Mouse (Mus musculus) stomach, postnatal 0 days (tissue): Measurements from ENCODE around the gene Xxylt1. TPM values are rescaled to one million over a fixed set of nuclear protein-coding genes. Genes with fewer than 3 reads are reported as not detected.
A peak's percentile ranks its signal among the peaks of the same experiment; 100 is the strongest.

Source experiments
- ATAC-seq: fragments of 200-750 bp; cut with Nextera tagmentation; 2 replicates; pipeline ENCODE4 v1.8.0; 2017; ENCODE audit not compliant: low FRiP score, low TSS enrichment
- DNase-seq: peaks from one replicate; pipeline ENCODE4 v3.0.0-alpha.2; 2016; ENCODE audit warnings: low spot score
- H3K27ac ChIP-seq: fragments of 300-500 bp; sonication (generic); replicated peaks from 2 replicates; pipeline ENCODE4 v1.5.1; 2014; ENCODE audit warnings: mild to moderate bottlenecking, control low read depth
- H3K27me3 ChIP-seq: fragments of 300-500 bp; sonication (generic); 2 replicates; pipeline ENCODE4 v1.6.1; 2014; ENCODE audit warnings: low read length; ENCODE audit not compliant: control insufficient read depth, insufficient read depth
- H3K36me3 ChIP-seq: fragments of 300-500 bp; sonication (generic); 2 replicates; pipeline ENCODE4 v1.6.1; 2014; ENCODE audit warnings: low read length, mixed read lengths; ENCODE audit not compliant: control insufficient read depth, insufficient read depth
- H3K4me1 ChIP-seq: fragments of 300-500 bp; sonication (generic); replicated peaks from 2 replicates; pipeline ENCODE4 v1.6.1; 2014; ENCODE audit warnings: antibody characterized with exemption; ENCODE audit not compliant: control insufficient read depth, insufficient read depth
- H3K4me2 ChIP-seq: fragments of 300-500 bp; sonication (generic); replicated peaks from 2 replicates; pipeline ENCODE4 v1.6.1; 2014; ENCODE audit warnings: low read depth, mild to moderate bottlenecking, control low read depth, moderate library complexity
- H3K4me3 ChIP-seq: fragments of 300-500 bp; sonication (generic); 2 replicates; pipeline ENCODE4 v1.5.1; 2014; ENCODE audit warnings: low read depth, low read length, control low read depth
- H3K9ac ChIP-seq: fragments of 300-500 bp; sonication (generic); 2 replicates; pipeline ENCODE4 v1.6.1; 2014; ENCODE audit warnings: mild to moderate bottlenecking, low read length, control low read depth, mixed read lengths
- H3K9me3 ChIP-seq: fragments of 300-500 bp; sonication (generic); 2 replicates; pipeline ENCODE4 v1.6.1; 2016; ENCODE audit warnings: low read length; ENCODE audit not compliant: control insufficient read depth
- CTCF ChIP-seq: IDR thresholded peaks from 2 replicates; pipeline ENCODE4 v1.5.1; 2016; ENCODE audit warnings: antibody characterized with exemption, low read depth, mild to moderate bottlenecking, moderate library complexity
- EP300 ChIP-seq: optimal IDR thresholded peaks from 2 replicates; pipeline ENCODE3; 2016; ENCODE audit warnings: antibody characterized with exemption
- WGBS: fragments of 180-500 bp; shearing (Covaris S2); extraction: QIAGEN DNeasy Blood & Tissue Kit; methylation state at CpG from one replicate; pipeline ENCODE4 v1.1.7; 2014; 5-methylcytosine and 5-hydroxymethylcytosine counted together
- polyA plus RNA-seq: library from polyadenylated mRNA; unstranded; fragments of >200 nt; fragmentation: Nextera tagmentation; extraction: Ambion mirVana; gene quantifications from 2 replicates; pipeline ENCODE4 v1.2.1, GENCODE M21; 2015

Gene Xxylt1
- polyA plus RNA-seq, 1 experiment from 2014 or later, result 7.2 TPM

GRCm38 (mm10) chr16:30936012-30936461 lies 145.2 kb downstream of the Xxylt1 start:
- no peak overlapping the region for H3K9ac ChIP-seq
- ATAC-seq (no peak), DNase-seq (no peak)
- no peak overlapping the region for H3K4me3 ChIP-seq
- no peak for TF ChIP-seq EP300
- no peak for TF ChIP-seq CTCF
- 87% methylated on average over 7 of the region's 7 CpGs for WGBS
- no peak overlapping the region for H3K27ac ChIP-seq
- H3K9me3 ChIP-seq, result no peaks in the 10 kb centered on the region
- H3K4me2 ChIP-seq, result no peak overlapping the region
- H3K36me3 ChIP-seq, result no peaks in the 10 kb centered on the region
- H3K27me3 ChIP-seq, result no peaks in the 10 kb centered on the region
- no peaks in the 10 kb centered on the region for H3K4me1 ChIP-seq

DNA sequence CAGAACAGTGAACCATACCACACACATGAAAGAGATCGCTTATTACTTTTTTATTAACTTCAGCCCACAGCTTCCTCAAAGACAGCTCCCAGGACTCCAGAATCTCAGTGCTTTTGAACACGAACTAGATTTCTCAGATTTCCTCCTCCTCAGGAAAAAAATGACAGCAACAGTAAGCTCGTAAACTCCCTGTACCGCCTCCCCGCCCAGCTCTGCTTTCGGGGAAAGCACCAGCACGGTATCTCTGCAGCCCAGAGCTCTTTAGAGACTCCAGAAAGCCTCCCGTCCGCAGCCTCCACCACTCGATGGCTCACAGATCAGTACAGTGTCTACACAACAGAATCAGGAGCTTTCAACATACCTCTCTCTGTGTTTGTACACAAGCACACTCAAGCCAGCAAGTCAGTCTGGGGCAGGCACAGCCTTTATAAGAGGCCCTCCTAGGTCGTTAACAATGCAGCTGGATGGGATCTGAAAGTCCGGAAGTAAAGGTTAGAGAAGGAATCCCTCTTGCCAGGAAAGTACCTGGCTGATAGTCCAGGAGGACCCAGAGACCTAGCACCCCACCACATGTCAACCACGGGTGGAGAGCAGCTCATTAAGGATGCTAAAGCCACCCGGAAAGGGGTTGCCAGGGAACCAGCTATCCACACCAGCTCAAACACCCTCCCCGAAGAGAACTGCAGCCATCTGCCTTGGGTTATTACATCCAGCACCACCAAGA lies 146.1 kb downstream of the Xxylt1 start:
- Histone ChIP-seq H3K27me3 (no peaks in the 10 kb centered on the region), H3K27ac (no peak overlapping the region), H3K4me2 (no peak overlapping the region), H3K9me3 (no peaks in the 10 kb centered on the region), H3K4me3 (no peak overlapping the region), H3K9ac (no peak overlapping the region), H3K4me1 (no peaks in the 10 kb centered on the region), H3K36me3 (no peaks in the 10 kb centered on the region)
- TF ChIP-seq CTCF, result no peak
- no peak for TF ChIP-seq EP300
- DNase-seq (no peak), ATAC-seq (0 out of 2 replicates have a peak, but pooled peaks have one; percentile 15)
- WGBS, result 41% methylated on average over 15 of the region's 15 CpGs

- no peak overlapping the region for H3K4me3 ChIP-seq
- H3K27me3 ChIP-seq, result no peaks in the 10 kb centered on the region
- DNase-seq (no peak), ATAC-seq (no peak)
- no peaks in the 10 kb centered on the region for H3K9me3 ChIP-seq
- no peak overlapping the region for H3K27ac ChIP-seq
- H3K9ac ChIP-seq, result no peak overlapping the region
- H3K36me3 ChIP-seq, result no peaks in the 10 kb centered on the region
- 58% methylated on average over 11 of the region's 11 CpGs for WGBS
- no peak overlapping the region for H3K4me2 ChIP-seq
- no peaks in the 10 kb centered on the region for H3K4me1 ChIP-seq
- TF ChIP-seq EP300, result no peak
- no peak for TF ChIP-seq CTCF
Measured at GRCm38 (mm10) chr16:30934205-30934780, 146.9 kb downstream of the Xxylt1 start.

DNA sequence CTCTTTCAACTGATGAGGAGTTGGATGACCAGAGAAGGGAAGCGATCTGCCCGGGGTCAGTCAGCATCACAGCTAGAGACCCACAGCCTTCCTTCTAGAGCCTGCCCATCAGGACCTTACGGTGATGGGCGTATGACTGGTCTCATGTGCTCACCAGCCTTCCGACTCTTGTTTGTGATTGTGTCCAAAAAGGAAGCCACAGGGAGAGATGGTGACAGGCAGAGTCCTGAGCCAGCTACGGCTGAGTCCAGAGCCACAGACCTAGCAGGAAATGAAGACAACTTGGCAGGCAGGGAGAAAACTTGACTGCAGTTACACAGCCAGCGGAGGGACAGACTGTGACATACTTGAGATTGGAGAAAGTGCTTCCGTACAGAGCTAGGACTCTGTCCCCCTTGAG lies 147.9 kb downstream of the Xxylt1 start:
- H3K27ac ChIP-seq, result no peak overlapping the region
- H3K9ac ChIP-seq, result no peak overlapping the region
- ATAC-seq (no peak), DNase-seq (no peak)
- TF ChIP-seq EP300, result no peak
- no peak for TF ChIP-seq CTCF
- H3K36me3 ChIP-seq, result no peaks in the 10 kb centered on the region
- no peaks in the 10 kb centered on the region for H3K9me3 ChIP-seq
- no peaks in the 10 kb centered on the region for H3K4me1 ChIP-seq
- no peak overlapping the region for H3K4me2 ChIP-seq
- 89% methylated on average over 8 of the region's 8 CpGs for WGBS
- H3K4me3 ChIP-seq, result no peak overlapping the region
- no peaks in the 10 kb centered on the region for H3K27me3 ChIP-seq

DNA sequence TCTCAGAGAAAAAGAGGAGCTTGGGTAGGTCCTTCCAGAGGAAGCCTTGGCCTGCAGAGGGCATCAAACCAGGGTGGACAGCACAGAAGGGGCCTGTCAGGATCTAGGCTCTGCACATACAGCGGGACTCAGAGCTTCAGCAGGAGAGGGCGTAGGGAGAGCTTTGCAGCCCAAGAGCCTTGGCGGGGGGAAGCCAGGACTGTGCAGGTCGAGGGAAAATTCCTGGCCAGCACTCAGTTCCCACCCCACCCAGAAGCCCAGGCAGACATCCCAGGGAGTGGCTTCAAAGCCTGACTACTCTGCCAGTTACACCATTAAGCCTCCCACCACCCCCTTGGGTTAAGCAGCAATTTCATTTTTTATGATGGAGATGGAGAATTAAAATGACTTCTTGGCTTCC lies 148.4 kb downstream of the Xxylt1 start:
- 63% methylated on average over 4 of the region's 4 CpGs for WGBS
- DNase-seq (no peak), ATAC-seq (no peak)
- Histone ChIP-seq H3K27me3 (no peaks in the 10 kb centered on the region), H3K9me3 (no peaks in the 10 kb centered on the region), H3K4me1 (no peaks in the 10 kb centered on the region), H3K4me2 (no peak overlapping the region), H3K9ac (no peak overlapping the region), H3K36me3 (no peaks in the 10 kb centered on the region), H3K27ac (no peak overlapping the region), H3K4me3 (no peak overlapping the region)
- no peak for TF ChIP-seq EP300
- no peak for TF ChIP-seq CTCF

DNA sequence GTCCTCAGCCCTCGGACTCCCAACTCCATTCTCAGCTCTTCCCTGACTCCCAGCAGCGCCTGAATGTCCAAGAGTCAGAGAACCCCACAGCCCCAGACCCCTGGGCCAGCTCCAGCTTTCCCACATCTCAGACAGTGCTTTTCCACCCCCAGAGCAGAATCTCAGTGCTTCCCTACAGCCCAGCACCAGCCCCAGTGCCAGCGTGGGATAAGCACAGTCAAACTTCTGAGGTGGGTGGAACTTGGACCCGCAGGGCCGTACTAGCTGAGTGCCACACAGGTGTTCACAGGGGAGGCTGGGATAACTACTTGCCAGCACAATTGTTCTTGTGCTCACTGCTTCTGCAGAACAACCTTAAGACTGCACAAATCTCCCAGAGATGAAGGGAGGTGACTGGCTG lies 149.0 kb downstream of the Xxylt1 start:
- H3K9ac ChIP-seq, result no peak overlapping the region
- H3K4me3 ChIP-seq, result no peak overlapping the region
- no peak overlapping the region for H3K27ac ChIP-seq
- no peaks in the 10 kb centered on the region for H3K36me3 ChIP-seq
- no peak for TF ChIP-seq CTCF
- no peak for TF ChIP-seq EP300
- no peak overlapping the region for H3K4me2 ChIP-seq
- no peaks in the 10 kb centered on the region for H3K9me3 ChIP-seq
- no peaks in the 10 kb centered on the region for H3K4me1 ChIP-seq
- no peak for DNase-seq
- H3K27me3 ChIP-seq, result no peaks in the 10 kb centered on the region
- no peak for ATAC-seq
- WGBS, result 81% methylated on average over 5 of the region's 5 CpGs
